Mouse (Mus musculus) small intestine, adult 2 months (tissue): ENCODE results near the gene Icmt. TPM values are rescaled to one million over a fixed set of nuclear protein-coding genes. Genes with fewer than 3 reads are reported as not detected.

ENCODE experiments used
- H3K27ac ChIP-seq: fragments of 200-500 bp; 2 replicates; pipeline ENCODE4 v1.5.1; 2012; ENCODE audit warnings: low read depth, low read length, control low read depth, inconsistent platforms; ENCODE audit not compliant: insufficient read depth
- H3K27me3 ChIP-seq: fragments of 200-500 bp; 2 replicates; pipeline ENCODE4 v1.6.1; 2012; ENCODE audit warnings: mild to moderate bottlenecking, moderate library complexity, low read length, inconsistent platforms; ENCODE audit not compliant: control insufficient read depth, insufficient read depth
- H3K36me3 ChIP-seq: fragments of 200-500 bp; 2 replicates; pipeline ENCODE4 v1.6.1; 2012; ENCODE audit warnings: mild to moderate bottlenecking, low read length, control low read depth, inconsistent platforms; ENCODE audit not compliant: control insufficient read depth, insufficient read depth
- H3K4me1 ChIP-seq: fragments of 200-500 bp; 2 replicates; pipeline ENCODE4 v1.6.1; 2012; ENCODE audit warnings: low read length, inconsistent platforms, mixed read lengths; ENCODE audit not compliant: control insufficient read depth, insufficient read depth, insufficient read length
- H3K4me3 ChIP-seq: fragments of 200-500 bp; 2 replicates; pipeline ENCODE4 v1.5.1; 2012; ENCODE audit warnings: low read depth, mild to moderate bottlenecking, control low read depth, inconsistent platforms, low read length, moderate library complexity
- CTCF ChIP-seq: fragments of 200-500 bp; IDR thresholded peaks from 2 replicates; pipeline ENCODE4 v1.5.1; 2012; ENCODE audit warnings: low read depth, mild to moderate bottlenecking, control low read depth, inconsistent platforms, low read length, moderate library complexity, mixed read lengths; ENCODE audit not compliant: insufficient replicate concordance, insufficient read length; ENCODE audit errors: extremely low read depth
- POLR2A ChIP-seq: fragments of 200-500 bp; IDR thresholded peaks from 2 replicates; pipeline ENCODE4 v1.6.1; 2012; ENCODE audit warnings: low read depth, mild to moderate bottlenecking, control low read depth, inconsistent platforms, low read length, moderate library complexity
- WGBS: fragments of 180-500 bp; shearing (Covaris S2); methylation state at CpG from one replicate; pipeline ENCODE4 v1.1.7; 2018; 5-methylcytosine and 5-hydroxymethylcytosine counted together
- polyA plus RNA-seq: library from polyadenylated mRNA; depleted of rRNA; stranded (reverse); fragments of >200 nt; gene quantifications from 2 replicates; pipeline ENCODE4 v1.2.3, GENCODE M21; 2012; rRNA removed

Gene Icmt
- 16.5 and 26.5 TPM in 2 replicates for polyA plus RNA-seq

DNA sequence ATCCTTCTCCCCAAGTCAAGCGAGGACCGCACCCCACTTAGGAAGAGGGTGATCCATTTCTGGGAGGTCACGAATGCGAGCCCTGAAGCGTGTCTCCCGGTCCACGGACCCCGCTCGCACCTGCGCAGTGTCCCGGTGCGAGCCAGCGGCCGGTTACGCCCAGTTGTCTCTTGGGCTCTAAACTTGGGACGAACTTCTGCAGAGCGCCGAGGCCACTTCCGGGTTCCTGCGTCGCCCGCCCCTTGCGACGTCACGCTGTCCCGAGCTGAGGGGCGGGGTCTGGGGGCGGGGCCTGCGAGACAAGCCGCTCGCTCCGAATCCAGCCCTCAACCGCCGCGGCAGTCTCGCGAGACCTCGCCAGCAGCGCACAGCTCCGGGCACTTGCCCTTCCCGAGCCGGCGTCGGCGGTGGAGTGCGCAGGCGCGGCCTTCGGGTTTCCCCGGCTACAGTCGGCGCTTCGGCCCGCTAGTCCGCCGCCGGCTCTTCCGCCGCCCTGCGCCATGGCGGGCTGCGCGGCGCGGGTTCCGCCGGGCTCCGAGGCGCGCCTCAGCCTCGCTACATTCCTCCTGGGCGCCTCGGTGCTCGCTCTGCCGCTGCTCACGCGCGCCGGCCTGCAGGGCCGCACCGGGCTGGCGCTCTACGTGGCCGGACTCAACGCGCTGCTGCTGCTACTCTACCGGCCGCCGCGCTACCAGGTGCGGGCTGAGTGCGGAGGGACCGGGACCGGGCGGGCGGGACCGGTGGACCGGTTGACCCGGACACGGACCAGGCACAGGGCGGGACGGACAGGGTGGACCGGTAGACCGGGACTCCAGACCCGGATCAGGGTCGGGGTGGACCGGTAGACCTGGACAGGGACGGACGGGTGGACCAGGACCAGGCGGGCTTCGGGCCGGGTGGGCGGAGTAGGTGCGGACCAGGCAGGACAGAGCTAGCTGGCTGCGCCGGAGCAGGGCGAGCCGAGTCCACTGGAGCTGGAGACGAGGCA is at the start of gene Icmt:
Gene Icmt (plus strand): TSS at position 354 of the 988 bp plus-strand sequence.
- H3K27me3 ChIP-seq: peaks cover 11% of the 10 kb centered on the region; the same call in 1 of the 2 replicates
- TF ChIP-seq CTCF: no peak
- TF ChIP-seq POLR2A: peak; percentile 66; the same call in 1 of the 2 replicates
- peaks cover 13% of the 10 kb centered on the region; the same call in 1 of the 2 replicates for H3K4me1 ChIP-seq
- peak within 1 kb of the TSS; percentile 81 for H3K27ac ChIP-seq
- WGBS: under 1% methylated on average over 119 of the region's 119 CpGs
- H3K4me3 ChIP-seq: peak within 1 kb of the TSS; percentile 85
- peaks cover 10% of the 10 kb centered on the region; the same call in 1 of the 2 replicates for H3K36me3 ChIP-seq

DNA sequence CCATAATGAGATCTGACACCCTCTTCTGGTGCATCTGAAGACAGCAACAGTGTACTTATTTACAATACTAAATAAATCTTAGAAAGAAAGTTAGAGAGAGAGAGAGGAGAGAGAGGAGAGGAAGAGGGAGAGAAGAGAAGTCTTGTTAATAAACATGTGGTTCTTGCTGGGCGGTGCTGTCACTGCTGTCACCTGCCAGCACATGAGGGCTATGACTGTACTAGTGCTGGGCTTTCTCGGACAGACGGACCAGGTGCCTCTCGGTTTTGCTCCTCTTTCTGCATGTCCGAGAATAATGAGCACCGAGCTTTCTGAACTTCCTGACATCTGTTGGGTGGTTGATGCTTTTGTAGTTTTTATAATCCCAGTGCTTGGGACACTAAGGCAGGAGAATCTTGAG is 46.4 kb upstream of the Icmt start:
- peaks cover 9% of the 10 kb centered on the region for H3K36me3 ChIP-seq
- TF ChIP-seq POLR2A: no peak
- no peak for TF ChIP-seq CTCF
- H3K27ac ChIP-seq: no peak overlapping the region
- no peak overlapping the region for H3K4me3 ChIP-seq
- no peaks in the 10 kb centered on the region for H3K27me3 ChIP-seq
- H3K4me1 ChIP-seq: no peaks in the 10 kb centered on the region
- WGBS: 86% methylated on average over 6 of the region's 6 CpGs

DNA sequence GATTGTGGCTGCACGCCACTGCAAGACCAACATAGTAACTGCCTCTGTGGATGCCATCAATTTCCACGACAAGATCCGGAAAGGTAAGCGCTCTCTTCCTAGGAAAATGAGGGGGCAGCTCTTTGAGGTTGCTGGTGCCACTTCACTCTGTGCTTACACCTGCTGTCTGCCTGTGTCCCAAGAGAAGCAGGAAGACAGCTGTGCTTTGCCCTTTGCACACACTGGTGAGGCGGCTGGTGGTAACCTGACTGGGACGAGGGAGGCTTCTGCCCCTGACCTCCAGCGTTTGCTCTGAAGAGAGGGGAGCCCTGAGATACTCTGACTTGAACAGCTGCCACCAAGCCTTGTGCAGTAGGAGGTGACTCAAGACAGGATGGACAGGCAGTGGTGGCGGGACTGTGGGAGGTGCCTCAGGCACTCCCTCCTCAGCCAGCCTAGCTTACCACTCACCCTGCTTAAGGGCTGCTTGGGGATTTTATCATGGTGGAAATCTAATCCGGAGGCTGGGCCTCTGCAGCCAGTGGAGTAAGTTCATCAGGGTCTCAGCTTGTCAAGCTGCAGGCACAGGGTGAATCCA is 43.8 kb upstream of the Icmt start:
- Histone ChIP-seq H3K36me3 (peaks cover 11% of the 10 kb centered on the region), H3K4me3 (no peak overlapping the region), H3K27me3 (no peaks in the 10 kb centered on the region), H3K4me1 (no peaks in the 10 kb centered on the region), H3K27ac (no peak overlapping the region)
- TF ChIP-seq CTCF (no peak), POLR2A (no peak)
- WGBS: 61% methylated on average over 9 of the region's 9 CpGs

DNA sequence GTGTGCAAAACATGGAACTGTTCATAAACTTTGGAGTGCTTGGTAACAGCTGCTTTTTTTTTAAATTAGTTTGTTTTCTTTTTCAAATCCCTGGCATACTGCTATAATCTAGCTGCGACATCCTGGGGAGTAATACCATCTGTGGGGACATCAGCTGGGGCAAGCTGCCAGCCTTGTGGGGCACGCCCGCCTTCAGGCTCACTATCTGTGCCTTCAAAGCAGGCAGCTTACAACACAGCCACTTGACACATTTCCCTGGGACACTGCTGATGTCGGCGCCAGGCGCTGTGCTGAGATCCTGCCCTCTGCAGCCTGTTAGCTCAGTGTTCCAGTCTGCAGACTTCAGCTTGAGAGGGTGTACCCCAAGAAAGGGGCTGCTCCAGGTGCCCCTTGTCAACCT is 40.0 kb upstream of the Icmt start:
- 31% methylated on average over 6 of the region's 6 CpGs for WGBS
- Histone ChIP-seq H3K27me3 (no peaks in the 10 kb centered on the region), H3K36me3 (peaks cover 15% of the 10 kb centered on the region), H3K4me1 (no peaks in the 10 kb centered on the region), H3K4me3 (no peak overlapping the region), H3K27ac (no peak overlapping the region)
- TF ChIP-seq POLR2A (no peak), CTCF (no peak)

DNA sequence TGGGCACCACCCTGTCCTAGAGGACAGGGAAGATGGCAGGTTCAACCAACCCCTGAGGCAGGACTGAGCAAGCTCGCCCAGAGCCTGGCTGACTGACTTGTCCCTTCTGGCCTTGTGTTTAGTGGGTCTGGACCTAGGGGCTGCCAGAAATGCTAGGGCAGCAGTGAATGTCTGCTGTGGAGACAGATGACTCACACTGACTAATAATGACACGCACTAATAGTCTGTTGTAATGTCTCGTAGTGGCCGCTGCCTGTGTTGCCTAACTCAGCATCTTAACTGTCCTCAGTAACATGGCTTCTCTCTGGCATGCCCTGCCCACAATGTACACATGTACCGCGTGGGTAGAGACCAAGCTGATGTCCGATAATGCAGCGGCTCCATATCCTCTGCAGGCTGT is 36.6 kb upstream of the Icmt start:
- WGBS: 91% methylated on average over 8 of the region's 8 CpGs
- peaks cover 7% of the 10 kb centered on the region for H3K36me3 ChIP-seq
- H3K27ac ChIP-seq: no peak overlapping the region
- TF ChIP-seq CTCF: no peak
- H3K27me3 ChIP-seq: no peaks in the 10 kb centered on the region
- H3K4me1 ChIP-seq: peaks cover 4% of the 10 kb centered on the region
- H3K4me3 ChIP-seq: no peak overlapping the region

DNA sequence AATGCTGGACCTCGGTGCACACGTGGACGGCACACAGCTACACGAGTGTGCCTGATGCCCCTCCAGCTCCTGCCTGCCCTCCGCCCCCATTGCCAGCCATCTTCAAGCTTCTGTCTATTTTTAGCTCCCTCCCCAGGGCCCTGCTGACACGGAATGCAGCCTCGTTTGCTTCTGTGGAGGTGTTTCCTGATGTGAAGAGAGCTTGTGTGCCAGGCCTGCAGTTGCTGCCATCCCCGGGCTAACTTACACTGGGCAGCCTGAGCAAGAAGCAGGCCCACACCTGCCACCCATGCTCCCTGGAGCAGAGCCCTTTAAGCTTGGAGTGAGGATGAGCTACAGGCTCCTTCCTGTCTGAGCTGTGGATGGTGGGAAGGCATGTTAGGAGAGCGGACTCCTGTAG is 34.8 kb upstream of the Icmt start:
- TF ChIP-seq CTCF: no peak
- no peak for TF ChIP-seq POLR2A
- 80% methylated on average over 9 of the region's 9 CpGs for WGBS
- Histone ChIP-seq H3K4me3 (no peak overlapping the region), H3K4me1 (peaks cover 4% of the 10 kb centered on the region), H3K27me3 (no peaks in the 10 kb centered on the region), H3K27ac (no peak overlapping the region), H3K36me3 (peaks cover 4% of the 10 kb centered on the region; the same call in 1 of the 2 replicates)

DNA sequence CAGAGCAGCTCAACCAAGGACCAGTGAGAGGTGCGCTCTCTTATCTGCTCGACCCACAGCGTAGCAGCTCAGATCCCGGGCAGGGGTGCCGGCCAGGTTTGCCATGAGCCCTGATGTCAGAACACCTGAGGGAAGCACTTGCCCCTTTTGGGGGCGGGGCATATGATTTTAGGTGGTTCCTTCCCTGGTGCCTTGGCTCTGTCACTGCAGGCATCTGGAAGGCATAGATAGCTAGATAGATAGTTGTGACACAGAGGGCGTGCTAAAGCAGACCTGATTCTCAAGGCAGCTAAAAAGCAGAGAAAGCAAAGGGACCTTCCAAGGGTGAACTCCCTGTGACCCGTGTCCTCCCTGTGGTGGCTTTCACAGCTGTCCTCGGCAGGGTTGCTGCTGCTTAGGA is 33.9 kb upstream of the Icmt start:
- TF ChIP-seq CTCF (no peak), POLR2A (no peak)
- H3K27ac ChIP-seq: no peak overlapping the region
- WGBS: 80% methylated on average over 9 of the region's 9 CpGs
- no peaks in the 10 kb centered on the region for H3K27me3 ChIP-seq
- H3K4me3 ChIP-seq: no peak overlapping the region
- 0 out of 2 replicates have a peak, but pooled peaks cover 4% of the 10 kb centered on the region for H3K36me3 ChIP-seq
- H3K4me1 ChIP-seq: peaks cover 4% of the 10 kb centered on the region
